Mouse (Mus musculus): ENCODE data around the gene Rreb1. TPM values are rescaled to one million over a fixed set of nuclear protein-coding genes. Genes with fewer than 3 reads are reported as not detected.

Gene Rreb1
- polyA plus RNA-seq, 1 experiment from 2014 or later: 6.0 TPM

GRCm38 (mm10) chr13:37923091-37923490 is 144.9 kb downstream of the Rreb1 start:
- no peak overlapping the region for H3K27ac ChIP-seq (replicated peaks)
- WGBS: 89% methylated on average over 4 of the region's 4 CpGs
- H3K27me3 ChIP-seq (replicated peaks; ENCODE audit: low read depth, poor library complexity, severe bottlenecking): no peaks in the 10 kb centered on the region
- H3K4me1 ChIP-seq: no peaks in the 10 kb centered on the region
- H3K4me3 ChIP-seq: no peak overlapping the region
- H3K36me3 ChIP-seq (replicated peaks): peaks cover 26% of the 10 kb centered on the region
- no peaks in the 10 kb centered on the region for H3K9me3 ChIP-seq
- DNase-seq (ENCODE audit: low spot score): no peak

- H3K9me3 ChIP-seq: no peaks in the 10 kb centered on the region
- H3K27ac ChIP-seq (replicated peaks): no peak overlapping the region
- H3K36me3 ChIP-seq (replicated peaks): peaks cover 26% of the 10 kb centered on the region
- H3K27me3 ChIP-seq (replicated peaks; ENCODE audit: low read depth, poor library complexity, severe bottlenecking): no peaks in the 10 kb centered on the region
- 87% methylated on average over 10 of the region's 10 CpGs for WGBS
- no peak overlapping the region for H3K4me3 ChIP-seq
- H3K4me1 ChIP-seq: no peaks in the 10 kb centered on the region
- DNase-seq (ENCODE audit: low spot score): no peak
Observed at GRCm38 (mm10) chr13:37923643-37924460, 145.7 kb downstream of the Rreb1 start.

DNA sequence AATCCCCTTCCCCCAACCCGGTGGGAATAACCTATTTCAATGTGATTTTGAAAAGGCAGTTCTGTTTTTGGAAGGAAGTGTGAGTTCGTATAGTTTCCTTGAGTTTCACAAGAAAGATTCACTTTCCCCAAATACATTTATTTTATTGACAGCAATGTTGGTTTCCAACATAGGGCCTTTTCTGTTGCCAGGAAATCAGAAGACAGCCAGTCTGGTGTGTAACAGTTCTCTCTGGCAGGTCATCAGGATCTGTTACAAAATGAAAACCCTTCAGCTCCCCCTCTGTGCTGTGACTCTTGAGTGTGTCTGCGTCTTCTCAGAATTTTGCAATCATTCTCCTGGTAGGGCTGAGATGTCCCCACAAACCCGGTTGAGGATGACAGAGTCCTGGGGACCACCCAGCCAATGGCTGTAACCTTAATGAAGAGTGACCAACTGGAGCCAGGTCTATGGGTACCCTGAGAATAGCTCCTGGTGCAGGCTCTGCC is 146.3 kb downstream of the Rreb1 start:
- H3K4me3 ChIP-seq: no peak overlapping the region
- no peaks in the 10 kb centered on the region for H3K4me1 ChIP-seq
- no peaks in the 10 kb centered on the region for H3K9me3 ChIP-seq
- H3K36me3 ChIP-seq (replicated peaks): peaks cover 28% of the 10 kb centered on the region
- no peak overlapping the region for H3K27ac ChIP-seq (replicated peaks)
- no peaks in the 10 kb centered on the region for H3K27me3 ChIP-seq (replicated peaks; ENCODE audit: low read depth, poor library complexity, severe bottlenecking)
- no peak for DNase-seq (ENCODE audit: low spot score)
- 79% methylated on average over 4 of the region's 4 CpGs for WGBS

DNA sequence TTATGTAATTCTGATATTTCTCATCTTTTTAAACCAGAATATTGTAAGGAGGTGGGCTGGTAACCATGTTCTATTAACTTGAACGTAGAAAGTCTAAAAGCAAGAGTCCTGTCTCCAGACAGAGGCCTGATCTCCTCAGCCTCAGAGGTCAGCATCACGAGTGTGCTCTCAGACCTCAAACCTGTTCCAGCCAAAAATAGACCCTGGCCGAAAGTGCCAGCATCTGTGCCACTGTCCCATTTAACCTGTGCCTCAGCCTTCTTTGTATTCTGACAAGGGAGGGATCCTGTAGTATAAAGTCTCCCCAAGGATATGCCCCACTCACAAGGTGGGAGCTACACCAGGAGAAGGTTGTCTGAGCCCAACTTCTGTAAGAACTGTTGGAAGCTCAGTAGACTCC is 148.2 kb downstream of the Rreb1 start:
- no peak for DNase-seq (ENCODE audit: low spot score)
- no peaks in the 10 kb centered on the region for H3K4me1 ChIP-seq
- 93% methylated on average over 3 of the region's 3 CpGs for WGBS
- H3K27me3 ChIP-seq (replicated peaks; ENCODE audit: low read depth, poor library complexity, severe bottlenecking): no peaks in the 10 kb centered on the region
- no peak overlapping the region for H3K4me3 ChIP-seq
- H3K27ac ChIP-seq (replicated peaks): no peak overlapping the region
- H3K36me3 ChIP-seq (replicated peaks): peaks cover 43% of the 10 kb centered on the region
- H3K9me3 ChIP-seq: no peaks in the 10 kb centered on the region

GRCm38 (mm10) chr13:37929532-37929931 is 151.3 kb downstream of the Rreb1 start:
- H3K4me1 ChIP-seq: no peaks in the 10 kb centered on the region
- no peaks in the 10 kb centered on the region for H3K27me3 ChIP-seq (replicated peaks; ENCODE audit: low read depth, poor library complexity, severe bottlenecking)
- no peak overlapping the region for H3K27ac ChIP-seq (replicated peaks)
- DNase-seq (ENCODE audit: low spot score): no peak
- H3K4me3 ChIP-seq: no peak overlapping the region
- WGBS: 92% methylated on average over 17 of the region's 17 CpGs
- peaks cover 64% of the 10 kb centered on the region for H3K36me3 ChIP-seq (replicated peaks)
- no peaks in the 10 kb centered on the region for H3K9me3 ChIP-seq

DNA sequence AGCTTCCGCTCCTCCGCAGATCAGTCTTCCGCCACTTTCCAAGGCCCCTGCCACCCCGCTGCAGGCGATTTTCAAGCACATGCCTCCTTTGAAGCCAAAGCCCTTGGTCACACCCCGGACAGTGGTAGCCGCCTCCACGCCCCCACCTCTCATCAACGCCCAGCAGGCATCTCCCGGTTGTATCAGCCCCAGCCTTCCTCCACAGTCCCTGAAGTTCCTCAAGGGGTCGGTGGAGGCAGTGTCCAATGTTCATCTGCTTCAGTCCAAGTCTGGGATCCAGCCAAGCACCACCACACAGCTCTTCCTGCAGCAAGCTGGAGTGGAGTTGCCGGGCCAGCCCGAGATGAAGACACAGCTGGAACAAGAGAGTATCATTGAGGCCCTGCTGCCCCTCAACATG is 151.9 kb downstream of the Rreb1 start:
- no peaks in the 10 kb centered on the region for H3K4me1 ChIP-seq
- no peaks in the 10 kb centered on the region for H3K27me3 ChIP-seq (replicated peaks; ENCODE audit: low read depth, poor library complexity, severe bottlenecking)
- WGBS: 93% methylated on average over 13 of the region's 13 CpGs
- H3K36me3 ChIP-seq (replicated peaks): peaks cover 69% of the 10 kb centered on the region
- no peak for DNase-seq (ENCODE audit: low spot score)
- no peak overlapping the region for H3K27ac ChIP-seq (replicated peaks)
- H3K9me3 ChIP-seq: no peaks in the 10 kb centered on the region
- H3K4me3 ChIP-seq: no peak overlapping the region

GRCm38 (mm10) chr13:37930621-37931020 is 152.4 kb downstream of the Rreb1 start:
- no peak for DNase-seq (ENCODE audit: low spot score)

DNA sequence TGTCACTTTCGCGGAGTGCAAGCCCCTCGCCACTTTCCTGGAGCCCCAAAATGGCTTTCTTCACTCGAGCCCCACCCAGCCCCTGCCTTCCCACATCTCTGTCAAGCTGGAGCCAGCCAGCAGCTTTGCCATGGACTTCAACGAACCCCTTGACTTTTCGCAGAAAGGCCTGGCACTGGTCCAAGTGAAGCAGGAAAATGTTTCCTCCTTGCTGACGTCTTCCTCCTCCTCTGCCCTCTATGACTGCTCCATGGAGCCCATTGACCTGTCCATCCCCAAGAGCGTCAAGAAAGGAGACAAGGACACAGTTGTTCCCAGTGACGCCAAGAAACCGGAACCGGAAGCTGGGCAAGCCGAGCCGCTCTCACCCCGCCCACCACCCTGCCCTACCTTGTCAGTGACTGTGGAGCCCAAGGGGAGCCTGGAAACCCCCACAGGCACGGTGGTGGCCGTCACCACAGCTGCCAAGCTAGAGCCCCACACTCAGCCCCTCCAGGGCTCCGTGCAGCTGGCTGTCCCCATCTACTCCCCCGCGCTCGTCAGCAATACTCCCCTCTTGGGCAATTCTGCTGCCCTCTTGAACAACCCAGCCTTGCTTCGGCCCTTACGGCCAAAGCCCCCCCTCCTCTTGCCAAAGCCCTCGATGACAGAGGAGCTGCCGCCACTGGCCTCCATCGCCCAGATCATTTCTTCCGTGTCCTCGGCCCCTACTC is 153.2 kb downstream of the Rreb1 start:
- Histone ChIP-seq H3K9me3 (no peaks in the 10 kb centered on the region), H3K36me3 (replicated peaks) (peaks cover 77% of the 10 kb centered on the region), H3K27ac (replicated peaks) (no peak overlapping the region), H3K27me3 (replicated peaks; ENCODE audit: low read depth, poor library complexity, severe bottlenecking) (no peaks in the 10 kb centered on the region), H3K4me1 (no peaks in the 10 kb centered on the region), H3K4me3 (no peak overlapping the region)
- WGBS: 74% methylated on average over 27 of the region's 27 CpGs
- no peak for DNase-seq (ENCODE audit: low spot score)

More at GRCm38 (mm10) chr13:37930621-37931020, 152.4 kb downstream of the Rreb1 start:
- Histone ChIP-seq H3K4me1 (no peaks in the 10 kb centered on the region), H3K36me3 (replicated peaks) (peaks cover 73% of the 10 kb centered on the region), H3K4me3 (no peak overlapping the region), H3K27ac (replicated peaks) (no peak overlapping the region), H3K27me3 (replicated peaks; ENCODE audit: low read depth, poor library complexity, severe bottlenecking) (no peaks in the 10 kb centered on the region), H3K9me3 (no peaks in the 10 kb centered on the region)
- 93% methylated on average over 23 of the region's 23 CpGs for WGBS

GRCm38 (mm10) chr13:37934075-37934474 is 155.9 kb downstream of the Rreb1 start:
- Histone ChIP-seq H3K9me3 (no peaks in the 10 kb centered on the region), H3K4me1 (no peaks in the 10 kb centered on the region), H3K27ac (replicated peaks) (no peak overlapping the region), H3K36me3 (replicated peaks) (peaks cover 83% of the 10 kb centered on the region), H3K27me3 (replicated peaks; ENCODE audit: low read depth, poor library complexity, severe bottlenecking) (no peaks in the 10 kb centered on the region), H3K4me3 (no peak overlapping the region)
- WGBS: 81% methylated on average over 4 of the region's 4 CpGs
- no peak for DNase-seq (ENCODE audit: low spot score)

DNA sequence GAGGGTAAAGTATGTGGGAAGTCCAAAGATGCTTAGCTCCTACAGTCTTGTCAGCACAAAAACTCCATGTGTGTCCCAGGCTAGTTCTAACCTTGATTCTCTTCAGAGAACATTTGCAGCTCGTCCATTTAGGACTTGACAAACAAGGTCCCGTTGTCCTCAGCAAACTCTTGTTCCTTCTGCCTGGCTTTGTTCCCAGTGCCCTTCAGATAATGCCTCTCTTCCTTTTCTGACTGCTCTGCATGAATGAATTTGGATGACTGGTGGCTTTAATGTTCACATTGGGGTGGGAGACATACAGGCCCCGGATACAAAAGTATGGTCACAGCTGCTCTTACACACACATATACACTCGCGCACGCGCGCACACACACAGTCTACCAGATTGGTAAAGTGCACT is 156.7 kb downstream of the Rreb1 start:
- DNase-seq (ENCODE audit: low spot score): no peak
- WGBS: 90% methylated on average over 8 of the region's 8 CpGs
- no peaks in the 10 kb centered on the region for H3K4me1 ChIP-seq
- H3K36me3 ChIP-seq (replicated peaks): peaks cover 77% of the 10 kb centered on the region
- no peak overlapping the region for H3K4me3 ChIP-seq
- H3K9me3 ChIP-seq: no peaks in the 10 kb centered on the region
- no peaks in the 10 kb centered on the region for H3K27me3 ChIP-seq (replicated peaks; ENCODE audit: low read depth, poor library complexity, severe bottlenecking)
- no peak overlapping the region for H3K27ac ChIP-seq (replicated peaks)

DNA sequence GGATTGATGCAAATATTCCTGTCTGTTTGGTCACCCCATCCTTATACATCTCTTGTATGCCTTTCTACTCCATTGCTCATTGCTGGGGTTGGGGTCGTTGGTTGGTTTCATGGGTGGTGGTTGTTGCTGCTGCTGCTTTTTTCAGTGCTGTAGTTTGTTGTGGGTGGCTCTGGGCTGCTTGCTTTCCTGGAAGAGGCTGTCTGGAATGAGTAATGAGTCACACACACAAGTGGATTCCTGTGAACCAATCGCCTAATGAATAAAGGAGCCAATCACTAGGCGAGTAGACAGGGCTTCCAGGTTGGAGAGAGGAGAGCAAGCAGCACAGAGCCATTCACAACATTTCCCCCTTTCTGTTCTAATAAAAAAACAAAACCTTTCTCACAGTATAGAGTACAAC is 158.2 kb downstream of the Rreb1 start:
- Histone ChIP-seq H3K27ac (replicated peaks) (no peak overlapping the region), H3K9me3 (no peaks in the 10 kb centered on the region), H3K4me1 (no peaks in the 10 kb centered on the region), H3K27me3 (replicated peaks; ENCODE audit: low read depth, poor library complexity, severe bottlenecking) (no peaks in the 10 kb centered on the region), H3K4me3 (no peak overlapping the region), H3K36me3 (replicated peaks) (peaks cover 63% of the 10 kb centered on the region)
- 92% methylated on average over 3 of the region's 3 CpGs for WGBS
- no peak for DNase-seq (ENCODE audit: low spot score)

GRCm38 (mm10) chr13:37940167-37940566 is 162.0 kb downstream of the Rreb1 start:
- H3K4me3 ChIP-seq: no peak overlapping the region
- WGBS: 88% methylated on average over 2 of the region's 2 CpGs
- H3K27me3 ChIP-seq (replicated peaks; ENCODE audit: low read depth, poor library complexity, severe bottlenecking): no peaks in the 10 kb centered on the region
- H3K27ac ChIP-seq (replicated peaks): no peak overlapping the region
- no peak for DNase-seq (ENCODE audit: low spot score)
- peaks cover 6% of the 10 kb centered on the region; the same call in 1 of the 2 replicates for H3K4me1 ChIP-seq
- H3K9me3 ChIP-seq: no peaks in the 10 kb centered on the region
- H3K36me3 ChIP-seq (replicated peaks): peaks cover 44% of the 10 kb centered on the region

DNA sequence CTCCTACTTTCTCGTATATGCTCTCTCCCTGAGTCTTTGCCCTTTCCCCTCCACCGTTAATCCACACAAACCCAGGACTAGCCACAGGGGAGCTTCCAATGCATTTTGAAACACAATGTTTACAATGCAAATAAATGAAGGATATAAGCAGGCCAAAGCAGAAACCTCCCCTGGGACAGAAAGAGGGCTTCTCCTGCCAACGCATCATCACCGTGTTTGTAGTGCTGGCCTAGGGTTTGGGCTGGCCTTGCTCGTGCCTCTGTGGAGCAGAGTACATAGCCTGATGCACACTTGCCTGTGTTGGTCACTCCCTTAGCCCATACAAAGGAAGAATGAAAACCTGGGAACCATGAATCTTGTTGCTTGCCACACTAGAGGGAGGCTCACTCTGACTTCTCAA is 162.4 kb downstream of the Rreb1 start:
- no peak for DNase-seq (ENCODE audit: low spot score)
- 64% methylated on average over 5 of the region's 5 CpGs for WGBS
- no peaks in the 10 kb centered on the region for H3K9me3 ChIP-seq
- H3K4me1 ChIP-seq: peaks cover 6% of the 10 kb centered on the region; the same call in 1 of the 2 replicates
- no peak overlapping the region for H3K27ac ChIP-seq (replicated peaks)
- no peak overlapping the region for H3K4me3 ChIP-seq
- H3K36me3 ChIP-seq (replicated peaks): peaks cover 39% of the 10 kb centered on the region
- H3K27me3 ChIP-seq (replicated peaks; ENCODE audit: low read depth, poor library complexity, severe bottlenecking): no peaks in the 10 kb centered on the region

All from embryonic facial prominence, embryonic 10.5 days (tissue).